Mouse (Mus musculus) heart, postnatal 14 days (tissue): ENCODE results near the gene Ifi205. TPM values are rescaled to one million over a fixed set of nuclear protein-coding genes. Genes with fewer than 3 reads are reported as not detected.
"Not testable (repeated sequence)": the region's sequence is repeated elsewhere in the genome, so short reads cannot be mapped to it uniquely, and the experiment has no call there.

ENCODE experiments used
- DNase-seq, 2 experiments: peaks; one replicate each; pipeline ENCODE4 v3.0.0; 2021 to 2022
- intact Hi-C: fragments of 180-260 bp; cut with DNase I; formaldehyde crosslinking; loops from one replicate; pipeline ENCODE4 v1.15.1; 2025
- long read RNA-seq, 2 experiments: library from polyadenylated mRNA; stranded (forward); transcript quantifications; one replicate each; pipeline ENCODE4 v2.0.0; 2021
- total RNA-seq, 2 experiments: library from RNA; stranded (reverse); gene quantifications; 2 replicates each; pipeline ENCODE4 v1.2.3; 2021

Gene Ifi205
- total RNA-seq: 1 to 10 TPM; 1.6 to 1.9 TPM
- long read RNA-seq, experiment 1, partial matches to known transcripts: 0 of 2 reads
- long read RNA-seq, experiment 1, other reads (novel, unspliced or antisense): 0 of 2 reads
- long read RNA-seq, experiment 2: 0 reads

DNA sequence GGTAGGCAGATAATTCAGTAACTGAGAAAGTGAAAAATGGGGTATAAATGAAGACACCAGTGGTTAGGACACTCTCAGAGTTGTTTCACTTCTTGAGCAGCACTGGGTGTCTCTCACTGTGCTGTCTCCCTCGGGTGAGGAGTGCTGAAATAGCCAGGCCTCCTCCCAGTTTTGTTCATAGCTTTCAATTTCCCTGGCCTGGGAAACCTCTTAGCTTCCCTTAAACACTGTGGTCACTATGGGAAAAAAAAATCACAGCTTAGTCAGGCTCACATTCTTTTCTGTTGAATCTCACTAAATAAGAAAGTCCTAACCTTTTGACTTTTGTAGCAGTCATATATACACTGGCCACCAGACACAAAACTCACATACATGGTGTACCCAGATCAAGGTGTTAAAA is at the start of gene Ifi205:
TSS of gene Ifi205 (minus strand) at position 113 of the 400 bp plus-strand sequence.
- intact Hi-C loops: no loop called here
- DNase-seq: no peak

DNA sequence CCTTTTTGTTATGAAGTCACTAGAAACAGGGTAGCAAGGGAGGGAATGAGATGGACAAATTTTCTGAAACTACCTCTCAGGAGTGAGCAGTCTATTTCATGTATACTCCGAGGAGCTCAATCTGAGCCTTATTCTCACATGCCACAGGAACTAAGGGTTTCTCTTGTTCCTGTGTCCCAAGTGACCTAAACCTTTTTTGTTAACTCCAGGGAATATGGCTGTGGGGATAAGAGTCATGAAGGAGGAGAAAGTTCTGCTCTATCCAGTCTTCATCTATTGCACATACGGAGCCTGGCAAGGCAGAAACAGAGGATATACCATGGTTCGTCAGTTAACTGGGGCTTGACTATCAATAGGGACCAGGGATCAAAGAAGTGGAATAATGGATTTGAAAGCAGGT is 34.7 kb upstream of the Ifi205 start, which contains the start of gene Olfr430:
TSS of gene Olfr430 (plus strand) at position 301 of the 400 bp plus-strand sequence.
- DNase-seq: no peak
- intact Hi-C loops: no loop called here

DNA sequence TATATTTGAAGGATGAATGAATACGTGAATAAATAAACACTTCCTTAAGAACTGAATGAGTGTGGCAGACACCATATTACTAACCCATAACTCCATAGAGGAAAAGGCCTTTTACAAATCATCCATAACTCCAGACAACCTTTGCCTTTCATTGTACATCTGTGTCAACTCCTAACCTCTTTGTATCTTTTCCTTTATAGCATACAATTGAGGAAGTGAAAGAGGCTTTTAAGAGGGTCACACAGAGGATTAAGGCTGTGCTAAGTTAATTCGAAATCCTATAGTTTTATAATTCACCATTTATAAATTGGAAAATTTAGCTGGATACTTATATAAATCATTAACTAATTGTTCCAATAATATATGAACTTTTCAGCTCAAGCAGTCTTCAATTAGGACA is 23.6 kb upstream of the Ifi205 start:
- intact Hi-C loops: no loop called here
- DNase-seq: no peak

DNA sequence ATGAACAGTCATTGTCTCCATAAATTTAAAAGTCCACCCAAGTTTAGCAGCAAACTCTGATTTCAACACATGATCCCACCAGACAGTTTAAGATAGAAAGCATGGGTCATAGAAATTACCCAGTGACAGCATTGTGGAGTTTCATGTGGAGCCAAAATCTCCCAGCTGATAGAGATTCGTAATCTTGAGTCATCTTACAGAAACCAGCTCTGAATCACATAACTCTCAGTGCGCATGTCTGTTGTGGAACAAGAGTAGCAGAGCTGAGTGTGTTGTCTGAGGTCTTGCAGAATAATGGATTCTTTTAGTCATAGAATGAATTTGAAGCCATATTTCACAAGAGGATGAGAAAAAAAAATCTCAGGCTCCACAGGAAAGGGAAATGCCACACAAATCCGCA is 21.4 kb upstream of the Ifi205 start:
- intact Hi-C loops: no loop called here
- DNase-seq: no peak

DNA sequence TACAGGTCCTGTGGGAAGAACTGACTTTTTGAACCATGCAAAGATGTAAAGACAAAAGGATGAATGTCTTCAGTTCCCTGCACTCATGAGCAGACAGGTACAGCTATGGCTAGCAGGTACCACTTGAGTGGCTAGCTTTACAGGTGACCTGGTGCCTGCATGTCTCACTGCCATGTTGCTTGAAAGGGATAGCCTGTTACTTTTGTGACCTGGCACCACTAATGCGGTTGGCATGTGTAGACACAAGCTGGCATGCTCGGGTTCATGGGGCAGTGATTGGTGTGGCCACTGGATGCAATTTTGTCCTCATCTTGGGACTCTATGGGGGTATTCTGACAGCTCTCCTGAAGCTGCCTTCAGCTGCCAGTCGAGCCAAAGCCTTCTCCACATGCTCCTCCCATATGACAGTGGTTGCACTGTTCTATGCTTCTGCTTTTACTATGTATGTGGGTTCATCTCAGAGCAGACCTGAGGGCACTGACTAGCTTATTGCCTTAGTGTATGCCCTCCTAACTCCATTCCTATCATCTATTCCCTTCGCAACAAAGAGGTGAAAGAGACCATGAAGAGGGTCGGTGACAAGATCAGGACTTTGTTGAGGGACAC is 20.4 kb upstream of the Ifi205 start:
- DNase-seq: no peak
- intact Hi-C loops: no loop called here

DNA sequence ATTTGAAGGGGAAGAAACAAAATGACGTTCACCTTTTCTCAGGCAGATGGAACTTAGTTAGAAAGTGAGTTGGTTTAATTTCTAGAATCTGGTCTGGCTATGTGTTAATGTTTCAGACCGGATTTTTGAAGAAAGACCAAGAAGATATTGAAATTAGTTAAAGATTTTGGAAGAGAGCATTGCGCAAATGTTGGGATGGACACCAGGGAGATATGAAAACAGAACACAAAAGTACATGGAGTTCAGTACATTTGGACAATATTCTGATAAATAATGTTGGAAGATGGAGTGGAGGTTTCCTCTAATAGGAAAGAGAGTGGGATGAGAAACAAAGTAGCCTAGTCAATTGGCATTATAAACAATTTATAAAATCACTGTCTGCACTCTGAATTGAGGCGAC is 19.9 kb upstream of the Ifi205 start:
- intact Hi-C loops: no loop called here
- DNase-seq: no peak

DNA sequence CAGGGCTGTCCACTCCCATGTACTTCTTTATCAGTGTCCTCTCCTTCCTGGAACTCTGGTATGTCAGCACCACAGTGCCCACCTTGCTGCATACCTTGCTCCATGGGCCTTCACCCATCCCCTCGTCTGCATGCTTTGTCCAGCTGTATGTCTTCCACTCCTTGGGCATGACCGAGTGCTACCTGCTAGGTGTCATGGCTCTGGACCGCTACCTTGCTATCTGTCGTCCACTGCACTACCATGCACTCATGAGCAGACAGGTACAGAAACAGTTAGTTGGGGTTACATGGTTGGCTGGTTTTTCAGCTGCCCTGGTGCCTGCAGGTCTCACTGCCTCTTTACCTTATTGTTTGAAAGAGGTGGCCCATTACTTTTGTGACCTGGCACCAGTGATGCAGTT is 18.9 kb upstream of the Ifi205 start:
- intact Hi-C loops: no loop called here
- DNase-seq: no peak

DNA sequence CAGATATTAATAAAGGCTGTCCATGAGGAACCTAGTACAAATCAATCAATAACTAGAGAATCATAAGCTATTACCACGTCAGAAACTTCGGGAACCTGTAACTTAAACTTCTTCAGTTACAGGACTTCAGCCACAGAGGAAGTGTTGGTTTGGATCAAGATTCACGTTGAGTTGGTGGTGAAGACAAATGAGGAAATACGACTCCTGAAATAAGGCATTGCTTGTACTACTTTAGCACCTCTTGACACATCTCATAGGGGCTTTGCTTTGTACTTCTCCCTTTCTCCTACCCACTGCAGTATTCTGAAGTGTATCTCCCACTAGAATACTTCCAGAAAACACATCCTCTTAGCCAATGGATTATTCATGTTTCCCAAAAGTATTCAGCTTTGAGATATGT is 17.7 kb upstream of the Ifi205 start:
- intact Hi-C loops: not testable (repeated sequence)

DNA sequence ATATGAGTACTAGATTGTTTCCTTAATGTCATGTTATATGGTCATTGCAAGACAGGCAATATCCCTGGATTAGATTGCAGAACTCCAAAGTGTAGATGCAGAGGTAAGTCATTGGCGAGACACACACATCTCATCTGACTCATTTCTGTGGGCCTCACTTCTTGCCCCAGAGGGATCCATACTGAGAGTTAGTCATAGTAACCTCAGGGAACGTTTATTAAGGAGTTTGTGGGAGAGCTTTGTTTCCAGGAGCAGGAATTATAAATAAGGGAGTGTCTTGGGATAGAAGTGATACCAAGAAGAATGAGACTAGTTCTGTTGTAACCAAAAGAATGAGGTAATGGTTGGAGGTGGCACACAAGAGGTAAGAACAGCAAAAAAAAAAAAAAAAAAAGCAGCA is 17.3 kb upstream of the Ifi205 start, which contains the start of gene Olfr432:
TSS of gene Olfr432 (plus strand) at position 313 of the 400 bp plus-strand sequence.
- intact Hi-C loops: no loop called here

More for the DNA sequence above, 17.7 kb upstream of the Ifi205 start:
- DNase-seq: not testable (repeated sequence)

DNA sequence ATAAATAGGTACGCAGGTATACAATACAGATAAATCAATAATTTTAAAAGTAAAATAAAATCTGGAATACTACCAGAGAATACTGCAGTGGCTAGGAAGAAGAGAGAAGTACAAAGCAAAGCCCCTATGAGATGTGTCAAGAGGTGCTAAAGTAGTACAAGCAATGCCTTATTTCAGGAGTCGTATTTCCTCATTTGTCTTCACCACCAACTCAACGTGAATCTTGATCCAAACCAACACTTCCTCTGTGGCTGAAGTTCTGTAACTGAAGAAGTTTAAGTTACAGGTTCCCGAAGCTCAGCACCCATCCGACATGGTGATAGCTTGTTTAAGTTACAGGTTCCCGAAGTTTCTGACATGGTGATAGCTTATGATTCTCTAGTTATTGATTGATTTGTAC is 16.6 kb upstream of the Ifi205 start:
- DNase-seq: not testable (repeated sequence)

More for the DNA sequence above, 17.3 kb upstream of the Ifi205 start, which contains the start of gene Olfr432:
- no peak for DNase-seq

DNA sequence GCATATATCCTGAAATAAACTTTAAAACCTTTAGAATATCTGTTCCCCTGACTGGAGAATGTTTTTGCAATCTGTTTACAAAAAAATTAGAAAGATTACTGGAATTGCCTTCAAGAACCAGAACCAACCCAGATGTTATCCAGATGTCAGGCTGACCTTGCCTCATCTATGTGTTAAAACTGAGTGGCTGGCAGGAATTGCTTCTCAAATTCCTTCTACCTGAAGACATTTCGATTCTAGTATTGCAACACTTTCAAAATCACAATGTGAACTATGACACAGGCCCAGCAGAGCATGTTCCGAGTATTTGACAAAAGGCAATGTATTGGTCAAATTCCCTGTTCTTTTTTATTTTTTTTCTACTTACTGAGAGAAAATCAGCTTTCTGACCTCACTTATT is 12.8 kb upstream of the Ifi205 start:
- no peak for DNase-seq
- intact Hi-C loops: no loop called here

More for the DNA sequence above, 16.6 kb upstream of the Ifi205 start:
- intact Hi-C loops: not testable (repeated sequence)

DNA sequence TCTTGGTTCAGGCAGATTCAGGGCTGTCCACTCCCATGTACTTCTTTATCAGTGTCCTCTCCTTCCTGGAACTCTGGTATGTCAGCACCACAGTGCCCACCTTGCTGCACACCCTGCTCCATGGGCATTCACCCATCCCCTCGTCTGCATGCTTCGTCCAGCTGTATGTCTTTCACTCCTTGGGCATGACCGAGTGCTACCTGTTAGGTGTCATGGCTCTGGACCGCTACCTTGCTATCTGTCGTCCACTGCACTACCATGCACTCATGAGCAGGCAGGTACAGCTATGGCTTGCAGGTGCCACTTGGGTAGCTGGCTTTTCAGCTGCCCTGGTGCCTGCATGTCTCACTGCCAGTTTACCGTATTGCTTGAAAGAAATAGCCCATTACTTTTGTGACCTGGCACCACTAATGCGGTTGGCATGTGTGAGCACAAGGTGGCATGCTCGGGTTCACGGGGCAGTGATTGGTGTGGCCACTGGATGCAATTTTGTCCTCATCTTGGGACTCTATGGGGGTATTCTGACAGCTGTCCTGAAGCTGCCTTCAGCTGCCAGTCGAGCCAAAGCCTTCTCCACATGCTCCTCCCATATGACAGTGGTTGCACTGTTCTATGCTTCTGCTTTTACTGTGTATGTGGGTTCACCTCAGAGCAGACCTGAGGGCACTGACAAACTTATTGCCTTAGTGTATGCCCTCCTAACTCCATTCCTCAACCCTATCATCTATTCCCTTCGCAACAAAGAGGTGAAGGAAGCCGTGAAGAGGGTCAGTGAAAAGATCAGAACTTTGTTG is 10.7 kb upstream of the Ifi205 start:
- intact Hi-C loops: not testable (repeated sequence)

DNA sequence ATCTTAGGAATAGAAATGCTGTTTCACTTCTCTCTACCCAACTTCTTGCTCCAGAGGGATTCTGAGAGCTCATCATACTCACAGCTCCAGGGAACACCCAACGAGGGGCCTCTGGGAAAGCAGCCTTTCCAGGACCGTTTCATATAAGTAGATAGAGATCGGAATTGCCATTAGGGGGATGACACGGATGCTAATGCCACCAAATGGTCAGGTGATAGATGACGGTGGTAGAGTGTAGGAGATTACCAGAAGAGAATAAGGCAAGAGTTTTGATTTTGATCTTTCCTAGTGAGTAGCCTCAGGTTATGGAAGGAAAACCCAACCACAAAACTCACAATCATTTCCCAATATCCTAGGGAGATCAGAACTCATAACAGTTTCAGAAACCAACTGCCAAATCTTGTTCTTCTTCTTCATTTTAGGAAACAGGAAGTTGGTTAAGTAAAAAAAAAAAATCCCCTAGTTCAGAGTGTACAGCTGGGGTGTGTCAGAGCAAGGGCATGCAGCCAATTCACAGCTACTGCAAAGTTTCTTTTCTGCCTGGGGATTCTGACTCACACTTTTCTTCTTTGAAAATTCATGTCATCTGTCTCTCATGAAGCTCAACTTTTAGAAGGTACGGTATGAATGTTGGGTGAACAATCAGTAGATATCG is 9.0 kb upstream of the Ifi205 start, which contains the start of gene Olfr433:
TSS of gene Olfr433 (plus strand) at position 183 of the 655 bp plus-strand sequence.
- intact Hi-C loops: no loop called here
- DNase-seq: peak; percentile 76 to 81

More for the DNA sequence above, 10.7 kb upstream of the Ifi205 start:
- DNase-seq: not testable (repeated sequence)

DNA sequence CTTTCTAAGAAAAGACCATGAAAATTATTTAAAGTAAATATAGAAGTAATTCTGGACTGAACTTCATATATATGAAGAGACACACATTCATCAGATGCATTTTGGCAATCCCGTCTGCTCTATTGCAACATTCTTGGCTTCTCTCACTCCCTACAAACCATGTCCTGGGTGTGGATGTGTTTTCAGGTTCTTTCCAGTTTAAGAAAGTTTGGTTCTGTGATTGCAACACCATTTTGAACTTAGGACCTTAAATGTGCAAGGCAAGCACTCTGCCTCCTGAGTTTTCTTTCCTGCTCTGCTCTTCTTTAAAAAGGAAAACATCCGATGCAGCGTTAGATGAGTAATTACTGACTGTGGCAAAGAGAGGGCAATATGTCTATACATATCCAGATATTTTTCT is 6.9 kb upstream of the Ifi205 start:
- no peak for DNase-seq
- intact Hi-C loops: no loop called here

DNA sequence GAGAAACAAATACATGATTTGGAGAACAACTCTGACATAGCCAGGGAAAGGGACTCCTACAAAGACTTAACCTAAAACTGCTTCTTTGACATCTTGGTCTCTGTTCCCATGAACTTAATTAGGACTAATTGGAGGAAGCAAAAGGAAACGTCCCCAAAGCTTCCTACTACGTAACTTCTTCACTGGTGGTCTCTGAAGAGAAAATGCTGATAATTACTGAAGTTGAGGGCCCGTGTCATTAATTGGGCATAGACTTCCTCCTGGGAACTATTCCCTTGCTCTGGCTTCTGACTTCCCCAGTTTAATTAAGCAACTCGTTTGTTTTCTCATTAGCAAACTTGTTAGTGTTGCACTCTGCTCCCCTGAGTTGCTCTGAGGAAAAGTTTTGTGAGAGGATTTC is 4.2 kb upstream of the Ifi205 start:
- intact Hi-C loops: no loop called here
- DNase-seq: no peak

DNA sequence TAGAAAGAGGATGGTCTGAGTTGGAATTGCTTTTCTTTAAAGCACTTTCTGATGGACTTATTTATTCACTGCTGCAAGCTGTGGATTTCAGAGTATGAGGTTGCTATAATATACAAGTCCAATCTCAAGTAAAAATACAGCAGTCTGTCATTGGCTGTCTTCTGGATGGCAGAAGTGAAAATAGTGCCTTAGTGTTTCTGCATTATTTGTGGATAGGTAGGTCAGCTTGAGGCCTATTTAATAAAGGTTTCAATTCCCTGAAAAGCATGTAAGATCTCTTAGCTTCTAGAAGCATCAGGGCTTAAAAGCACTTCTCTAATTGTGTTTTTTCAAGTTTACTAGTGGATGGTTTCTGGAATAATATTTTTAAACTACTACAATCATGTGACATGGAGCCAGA is 24.6 kb downstream of the Ifi205 start:
- DNase-seq, intact Hi-C loops: not testable (repeated sequence)

DNA sequence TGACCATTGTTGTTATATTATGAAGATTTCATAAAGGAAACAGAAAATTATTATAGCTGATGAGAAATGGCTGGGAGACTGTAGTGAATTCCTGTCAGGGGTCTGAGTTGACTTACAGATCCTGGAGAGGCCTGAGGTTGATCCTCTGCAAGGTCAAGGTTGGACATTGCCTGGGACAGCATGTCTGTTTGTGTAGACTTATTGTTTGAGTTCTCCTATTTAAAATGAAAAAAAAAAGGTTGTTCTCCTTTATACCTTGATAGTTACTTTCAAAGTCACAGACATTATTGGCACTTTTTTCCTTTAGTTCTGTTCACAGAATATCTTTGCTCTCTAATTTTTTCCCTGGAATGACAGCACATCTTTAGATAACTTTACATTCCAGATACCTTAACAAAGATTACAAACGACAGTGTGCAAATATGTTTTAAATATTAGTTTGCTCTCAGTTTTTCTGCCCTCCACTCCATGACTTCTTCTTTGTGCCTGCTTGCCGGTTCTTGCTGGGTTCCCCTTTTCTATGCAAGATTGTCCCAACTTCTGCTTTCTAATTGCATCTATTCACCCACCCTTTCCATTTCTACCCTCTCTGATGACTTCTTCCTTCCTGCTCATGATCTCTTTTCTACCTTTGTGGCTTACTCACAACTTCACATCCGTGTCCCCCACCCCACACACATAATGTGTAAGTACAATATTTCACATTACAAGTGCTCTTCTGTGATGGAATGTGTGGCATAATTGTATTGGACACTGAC is 27.1 kb downstream of the Ifi205 start:
- intact Hi-C loops, DNase-seq: not testable (repeated sequence)

DNA sequence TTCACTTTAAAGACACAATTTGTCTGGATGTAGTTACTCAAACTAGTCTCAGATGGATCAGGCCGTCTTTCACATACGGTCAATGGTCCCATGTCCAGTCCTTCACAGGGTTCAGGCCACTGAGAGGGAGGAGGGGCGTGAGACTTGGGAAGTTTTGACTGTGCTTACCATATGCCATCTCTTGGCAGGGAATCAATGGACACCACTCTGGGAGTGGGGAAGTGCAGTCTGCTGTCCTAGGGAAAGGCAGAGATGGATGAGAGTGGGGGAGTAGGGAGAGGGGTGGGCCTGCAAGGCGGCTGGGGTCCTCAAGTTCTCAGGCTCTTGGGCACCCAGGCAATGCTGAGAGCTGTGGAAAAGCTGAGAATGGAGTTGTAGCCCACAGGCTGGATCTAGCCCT is 36.6 kb downstream of the Ifi205 start:
- intact Hi-C loops: no loop called here
- no peak for DNase-seq

DNA sequence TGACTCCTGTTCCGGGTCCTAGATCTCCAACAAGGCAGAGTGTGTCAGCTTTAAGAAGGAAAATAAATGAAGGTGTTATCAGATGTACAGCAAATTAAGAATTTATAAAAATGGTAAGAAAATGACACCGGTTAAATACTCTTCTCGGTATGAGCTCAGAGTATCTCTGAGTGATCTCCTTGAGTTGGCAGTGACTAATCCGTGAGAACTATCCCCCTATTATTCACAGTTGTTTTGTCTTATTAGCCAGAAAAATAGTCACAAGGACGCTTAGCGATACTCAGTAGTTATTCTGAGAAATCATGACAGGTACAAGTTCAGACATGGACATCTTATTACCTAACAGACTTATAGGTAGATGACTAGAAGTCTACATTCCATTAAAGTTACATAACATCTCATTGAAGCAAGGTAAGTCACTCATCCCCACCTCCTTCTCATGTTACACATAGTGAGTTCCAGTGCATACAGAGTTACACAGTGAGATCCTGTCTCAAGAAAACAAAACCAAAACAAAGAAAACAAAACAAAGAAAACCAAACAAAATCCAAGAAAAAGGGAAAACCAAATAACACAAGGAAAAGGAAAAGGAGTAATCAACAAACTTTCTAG is 48.8 kb downstream of the Ifi205 start, which contains the start of gene Ifi202b:
TSS of gene Ifi202b (minus strand) at position 51 of the 612 bp plus-strand sequence.
- DNase-seq, intact Hi-C loops: not testable (repeated sequence)

DNA sequence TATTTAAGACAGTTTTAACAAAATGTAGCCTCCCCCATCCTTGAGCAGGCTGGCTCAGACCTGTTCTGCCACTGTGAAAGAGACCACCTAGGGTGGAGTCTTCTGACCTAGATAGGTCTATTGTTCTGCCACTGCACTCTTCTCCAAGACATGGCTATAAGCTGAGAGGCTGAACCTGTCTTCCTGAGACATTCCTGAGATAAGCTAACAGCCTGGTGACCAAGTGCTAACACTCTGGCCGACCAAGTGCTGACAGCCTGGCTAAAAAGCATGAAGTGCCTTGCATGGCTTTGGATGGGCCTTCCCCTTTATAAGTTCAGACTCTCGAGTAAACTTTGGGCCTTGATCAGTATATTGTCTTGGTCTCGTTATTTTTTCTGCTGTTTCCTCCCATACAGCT is 50.6 kb downstream of the Ifi205 start:
- DNase-seq, intact Hi-C loops: not testable (repeated sequence)
